Mouse (Mus musculus): ENCODE results near the gene Spata22. TPM values are rescaled to one million over a fixed set of nuclear protein-coding genes. Genes with fewer than 3 reads are reported as not detected.
A peak's percentile ranks its signal among the peaks of the same experiment; 100 is the strongest.

The Spata22 gene
- 2.2 and 3.0 TPM in 2 replicates for polyA plus RNA-seq (2011; ENCODE audit: insufficient read depth, insufficient read length, low read depth, missing spikeins)

- Histone ChIP-seq H3K27me3 (ENCODE audit: control insufficient read depth, insufficient read depth, low read length, poor library complexity, severe bottlenecking) (no peaks in the 10 kb centered on the region), H3K4me1 (ENCODE audit: control insufficient read depth, insufficient read depth, low read length) (no peaks in the 10 kb centered on the region), H3K27ac (ENCODE audit: insufficient read depth, low read length) (no peak within 1 kb of the TSS), H3K9ac (ENCODE audit: low read depth, poor library complexity, severe bottlenecking) (no peak within 1 kb of the TSS), H3K4me3 (ENCODE audit: low read depth, low read length) (no peak within 1 kb of the TSS), H3K36me3 (ENCODE audit: control insufficient read depth, insufficient read depth, low read length, poor library complexity, severe bottlenecking) (no peaks in the 10 kb centered on the region), H3K9me3 (replicated peaks; ENCODE audit: control insufficient read depth, insufficient read depth, low read length, poor library complexity, severe bottlenecking) (no peaks in the 10 kb centered on the region)
- TF ChIP-seq EP300 (IDR thresholded peaks at IDR 0.05; ENCODE audit: insufficient read depth, low read depth, low read length) (no peak), CTCF (IDR thresholded peaks at IDR 0.05; ENCODE audit: low read depth, low read length) (no peak), POLR2A (IDR thresholded peaks at IDR 0.05; ENCODE audit: insufficient read depth, low read length) (no peak)
These were observed at the start of gene Spata22, which contains the start of the genes Aspa and Gm49340 for GRCm38 (mm10) chr11:73329442-73329841. Gene Spata22 (plus strand): TSS chr11:73329741. Gene Aspa (minus strand): TSS chr11:73329596. Gene Gm49340 (plus strand): TSS chr11:73329741.

GRCm38 (mm10) chr11:73280710-73281109, 48.8 kb upstream of the Spata22 start:
- Histone ChIP-seq H3K36me3 (ENCODE audit: control insufficient read depth, insufficient read depth, low read length, poor library complexity, severe bottlenecking) (no peaks in the 10 kb centered on the region), H3K27ac (ENCODE audit: insufficient read depth, low read length) (no peak overlapping the region), H3K4me3 (ENCODE audit: low read depth, low read length) (no peak overlapping the region), H3K27me3 (ENCODE audit: control insufficient read depth, insufficient read depth, low read length, poor library complexity, severe bottlenecking) (no peaks in the 10 kb centered on the region), H3K4me1 (ENCODE audit: control insufficient read depth, insufficient read depth, low read length) (no peaks in the 10 kb centered on the region), H3K9me3 (replicated peaks; ENCODE audit: control insufficient read depth, insufficient read depth, low read length, poor library complexity, severe bottlenecking) (no peaks in the 10 kb centered on the region), H3K9ac (ENCODE audit: low read depth, poor library complexity, severe bottlenecking) (no peak overlapping the region)
- TF ChIP-seq EP300 (IDR thresholded peaks at IDR 0.05; ENCODE audit: insufficient read depth, low read depth, low read length) (no peak), POLR2A (IDR thresholded peaks at IDR 0.05; ENCODE audit: insufficient read depth, low read length) (no peak), CTCF (IDR thresholded peaks at IDR 0.05; ENCODE audit: low read depth, low read length) (no peak)

- Histone ChIP-seq H3K9me3 (replicated peaks; ENCODE audit: control insufficient read depth, insufficient read depth, low read length, poor library complexity, severe bottlenecking) (no peaks in the 10 kb centered on the region), H3K4me1 (ENCODE audit: control insufficient read depth, insufficient read depth, low read length) (no peaks in the 10 kb centered on the region), H3K27me3 (ENCODE audit: control insufficient read depth, insufficient read depth, low read length, poor library complexity, severe bottlenecking) (no peaks in the 10 kb centered on the region), H3K4me3 (ENCODE audit: low read depth, low read length) (peak overlapping the region; percentile 48), H3K9ac (ENCODE audit: low read depth, poor library complexity, severe bottlenecking) (no peak overlapping the region), H3K27ac (ENCODE audit: insufficient read depth, low read length) (no peak overlapping the region), H3K36me3 (ENCODE audit: control insufficient read depth, insufficient read depth, low read length, poor library complexity, severe bottlenecking) (no peaks in the 10 kb centered on the region)
- TF ChIP-seq CTCF (IDR thresholded peaks at IDR 0.05; ENCODE audit: low read depth, low read length) (peak; percentile 67), EP300 (IDR thresholded peaks at IDR 0.05; ENCODE audit: insufficient read depth, low read depth, low read length) (peak; percentile 47; the same call in 1 of the 2 replicates), POLR2A (IDR thresholded peaks at IDR 0.05; ENCODE audit: insufficient read depth, low read length) (no peak)
These were observed 48.0 kb upstream of the Spata22 start for GRCm38 (mm10) chr11:73281528-73282027.

DNA sequence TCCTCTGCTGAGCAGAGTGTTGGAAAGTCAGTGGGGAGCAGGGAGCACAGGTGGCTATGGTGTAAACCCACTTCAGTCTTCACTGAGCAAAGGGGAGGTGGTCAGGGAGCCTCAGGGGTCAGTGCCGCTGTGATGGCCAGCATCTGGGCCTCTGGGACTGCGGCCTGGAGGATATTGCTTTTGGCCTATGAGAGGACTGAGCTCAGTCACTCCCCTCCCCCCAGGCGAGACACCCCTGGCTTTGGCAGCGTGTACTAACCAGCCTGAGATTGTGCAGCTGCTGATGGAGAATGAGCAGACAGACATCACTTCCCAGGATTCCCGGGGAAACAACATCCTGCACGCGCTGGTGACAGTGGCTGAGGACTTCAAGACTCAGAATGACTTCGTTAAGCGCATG, 46.2 kb upstream of the Spata22 start:
- no peak overlapping the region for H3K4me3 ChIP-seq (ENCODE audit: low read depth, low read length)
- no peaks in the 10 kb centered on the region for H3K27me3 ChIP-seq (ENCODE audit: control insufficient read depth, insufficient read depth, low read length, poor library complexity, severe bottlenecking)
- no peaks in the 10 kb centered on the region for H3K9me3 ChIP-seq (replicated peaks; ENCODE audit: control insufficient read depth, insufficient read depth, low read length, poor library complexity, severe bottlenecking)
- no peak overlapping the region for H3K27ac ChIP-seq (ENCODE audit: insufficient read depth, low read length)
- H3K36me3 ChIP-seq (ENCODE audit: control insufficient read depth, insufficient read depth, low read length, poor library complexity, severe bottlenecking): no peaks in the 10 kb centered on the region
- no peaks in the 10 kb centered on the region for H3K4me1 ChIP-seq (ENCODE audit: control insufficient read depth, insufficient read depth, low read length)
- TF ChIP-seq EP300 (IDR thresholded peaks at IDR 0.05; ENCODE audit: insufficient read depth, low read depth, low read length): no peak
- no peak for TF ChIP-seq POLR2A (IDR thresholded peaks at IDR 0.05; ENCODE audit: insufficient read depth, low read length)
- no peak for TF ChIP-seq CTCF (IDR thresholded peaks at IDR 0.05; ENCODE audit: low read depth, low read length)
- no peak overlapping the region for H3K9ac ChIP-seq (ENCODE audit: low read depth, poor library complexity, severe bottlenecking)

DNA sequence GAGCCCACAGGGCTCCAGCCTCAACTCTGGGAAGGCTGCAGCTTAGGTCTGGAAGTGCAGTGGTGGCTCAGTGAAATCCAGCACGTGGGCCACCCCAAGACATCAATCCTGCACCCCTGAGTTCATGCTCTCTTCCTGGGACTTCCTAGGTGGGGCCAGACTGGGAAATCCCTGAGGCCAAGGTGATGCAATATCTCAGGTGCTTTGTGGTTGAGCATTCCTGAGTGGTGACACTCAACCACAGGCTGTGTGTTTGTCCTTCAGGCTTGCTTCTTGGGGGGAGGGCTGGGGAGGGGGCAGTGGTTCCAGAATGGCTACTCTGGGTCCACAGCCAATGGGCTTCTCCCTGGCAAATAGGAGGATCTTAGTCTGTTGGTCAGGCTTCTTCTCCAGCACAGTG, 45.6 kb upstream of the Spata22 start:
- TF ChIP-seq POLR2A (IDR thresholded peaks at IDR 0.05; ENCODE audit: insufficient read depth, low read length): no peak
- TF ChIP-seq EP300 (IDR thresholded peaks at IDR 0.05; ENCODE audit: insufficient read depth, low read depth, low read length): no peak
- no peak for TF ChIP-seq CTCF (IDR thresholded peaks at IDR 0.05; ENCODE audit: low read depth, low read length)
- Histone ChIP-seq H3K9ac (ENCODE audit: low read depth, poor library complexity, severe bottlenecking) (no peak overlapping the region), H3K27me3 (ENCODE audit: control insufficient read depth, insufficient read depth, low read length, poor library complexity, severe bottlenecking) (no peaks in the 10 kb centered on the region), H3K36me3 (ENCODE audit: control insufficient read depth, insufficient read depth, low read length, poor library complexity, severe bottlenecking) (no peaks in the 10 kb centered on the region), H3K4me1 (ENCODE audit: control insufficient read depth, insufficient read depth, low read length) (no peaks in the 10 kb centered on the region), H3K27ac (ENCODE audit: insufficient read depth, low read length) (no peak overlapping the region), H3K4me3 (ENCODE audit: low read depth, low read length) (no peak overlapping the region), H3K9me3 (replicated peaks; ENCODE audit: control insufficient read depth, insufficient read depth, low read length, poor library complexity, severe bottlenecking) (no peaks in the 10 kb centered on the region)

DNA sequence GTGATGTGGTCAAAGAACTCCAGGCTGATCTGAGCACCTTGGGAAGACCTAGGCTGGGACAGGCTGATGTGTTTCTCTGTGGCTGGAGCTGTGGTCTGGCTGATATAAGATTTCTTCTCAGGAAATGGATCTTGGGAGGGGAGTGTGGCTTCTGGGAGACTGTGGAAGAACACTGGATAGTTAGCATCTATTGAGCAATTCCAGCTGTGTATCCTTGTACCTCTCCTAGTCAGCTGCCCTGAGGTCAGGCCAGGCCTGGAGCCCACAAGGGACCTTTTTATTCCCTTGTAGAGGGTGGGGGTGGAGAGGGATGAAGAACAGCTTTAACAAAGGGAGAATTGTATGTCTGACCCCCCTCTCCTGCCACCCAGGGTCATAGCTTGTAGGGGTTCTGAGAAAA, 45.2 kb upstream of the Spata22 start:
- Histone ChIP-seq H3K9ac (ENCODE audit: low read depth, poor library complexity, severe bottlenecking) (no peak overlapping the region), H3K4me3 (ENCODE audit: low read depth, low read length) (no peak overlapping the region), H3K36me3 (ENCODE audit: control insufficient read depth, insufficient read depth, low read length, poor library complexity, severe bottlenecking) (no peaks in the 10 kb centered on the region), H3K9me3 (replicated peaks; ENCODE audit: control insufficient read depth, insufficient read depth, low read length, poor library complexity, severe bottlenecking) (no peaks in the 10 kb centered on the region), H3K4me1 (ENCODE audit: control insufficient read depth, insufficient read depth, low read length) (no peaks in the 10 kb centered on the region), H3K27ac (ENCODE audit: insufficient read depth, low read length) (no peak overlapping the region), H3K27me3 (ENCODE audit: control insufficient read depth, insufficient read depth, low read length, poor library complexity, severe bottlenecking) (no peaks in the 10 kb centered on the region)
- no peak for TF ChIP-seq CTCF (IDR thresholded peaks at IDR 0.05; ENCODE audit: low read depth, low read length)
- no peak for TF ChIP-seq POLR2A (IDR thresholded peaks at IDR 0.05; ENCODE audit: insufficient read depth, low read length)
- TF ChIP-seq EP300 (IDR thresholded peaks at IDR 0.05; ENCODE audit: insufficient read depth, low read depth, low read length): no peak
